ENCODE assay signal across 8 mouse cellular contexts in the genomic region with DNA sequence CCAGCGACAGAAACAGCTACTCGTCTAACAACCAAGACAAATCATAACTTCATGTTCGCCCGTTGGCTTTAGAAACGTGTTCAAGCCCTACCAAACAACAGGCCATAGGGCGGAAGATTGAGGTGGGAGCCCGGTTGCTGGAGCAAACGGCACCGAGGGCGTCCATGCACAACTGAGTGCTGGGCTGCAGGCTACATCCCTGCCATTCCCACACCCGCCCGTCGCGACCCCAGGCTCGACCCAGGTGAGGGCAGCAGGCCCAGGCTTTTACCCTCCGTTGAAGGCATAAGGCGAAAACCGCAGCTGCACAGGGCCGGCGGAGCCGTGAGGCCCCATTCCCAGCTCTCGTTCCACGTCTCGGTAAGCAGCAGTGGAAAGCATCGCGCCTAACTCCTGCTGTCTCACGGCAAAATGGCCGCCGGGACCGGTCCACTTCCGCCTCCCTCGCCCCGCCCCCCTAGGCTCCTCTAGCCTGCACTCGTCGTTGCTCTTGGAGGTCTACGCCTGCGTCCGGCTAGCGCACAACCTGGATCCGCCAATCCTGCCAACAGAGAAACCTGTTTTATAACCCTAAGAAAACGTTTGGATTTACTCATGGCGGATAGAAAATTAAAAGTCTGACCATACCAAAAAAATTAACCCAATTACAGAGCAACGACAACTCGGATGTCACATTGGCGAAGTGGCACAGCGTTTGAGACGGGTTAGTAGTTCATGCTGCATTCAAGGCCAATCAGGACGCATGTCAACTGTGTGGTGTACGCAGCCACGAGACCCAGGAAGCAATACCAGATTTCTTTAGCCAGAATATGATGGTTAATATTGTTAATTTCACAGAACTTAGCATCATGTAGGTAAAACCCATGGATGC. TPM values are rescaled to one million over a fixed set of nuclear protein-coding genes. Genes with fewer than 3 reads are reported as not detected.
DNase-seq lines count a peak whose midpoint lies in the region; ATAC-seq and TF ChIP-seq lines count a peak whose summit lies in the region.

No protein-coding gene starts in this region.

- no peaks in the 10 kb centered on the region for H3K27me3 ChIP-seq in hindbrain, embryonic 10.5 days (ENCODE audit: insufficient read depth, poor library complexity, severe bottlenecking)
- no peaks in the 10 kb centered on the region for H3K27me3 ChIP-seq in lung, postnatal 0 days (replicated peaks; ENCODE audit: insufficient read depth, low read length)

- peaks cover 38% of the 10 kb centered on the region for H3K4me1 ChIP-seq in hindbrain, embryonic 10.5 days (replicated peaks)
- H3K4me1 ChIP-seq in lung, postnatal 0 days (ENCODE audit: insufficient read depth, low read depth, low read length), result peaks cover 19% of the 10 kb centered on the region; the same call in 1 of the 2 replicates

- WGBS in hindbrain, embryonic 10.5 days, result under 1% methylated on average over 50 of the region's 50 CpGs
- under 1% methylated on average over 50 of the region's 50 CpGs for WGBS in lung, postnatal 0 days

- H3K4me3 ChIP-seq in hindbrain, embryonic 10.5 days, result peak overlapping the region; percentile 99
- H3K4me3 ChIP-seq in lung, postnatal 0 days (ENCODE audit: low read depth, low read length), result peak overlapping the region; percentile 92

- ATAC-seq in lung, postnatal 0 days, result peak; percentile 92

- no peaks in the 10 kb centered on the region for H3K9me3 ChIP-seq in hindbrain, embryonic 10.5 days
- no peaks in the 10 kb centered on the region for H3K9me3 ChIP-seq in lung, postnatal 0 days (ENCODE audit: low read length)

- no peak for TF ChIP-seq EP300 in lung, postnatal 0 days (IDR thresholded peaks at IDR 0.05)

- peak overlapping the region; percentile 84 for H3K4me2 ChIP-seq in lung, postnatal 0 days (replicated peaks; ENCODE audit: low read depth, low read length)

- peak overlapping the region; percentile 82 for H3K9ac ChIP-seq in lung, postnatal 0 days (replicated peaks; ENCODE audit: low read depth)

- DNase-seq in MEL-GATA-1-ER (ENCODE audit: extremely low read depth, low read depth), result peak; percentile 80
- peak; percentile 91 for DNase-seq in cerebellum, adult 8-10 months
- DNase-seq in forelimb bud, embryonic 11.5 days (ENCODE audit: low read depth, low spot score), result peak; percentile 85
- DNase-seq in hindbrain, embryonic 10.5 days (ENCODE audit: low spot score), result peak; percentile 95
- DNase-seq in layer of hippocampus, adult 9-11 months, result peak; percentile 95
- peak; percentile 98 for DNase-seq in lung, postnatal 0 days (ENCODE audit: low spot score)
- DNase-seq in ovary, postnatal 14 days (ENCODE audit: low spot score), result peak; percentile 86
- DNase-seq in thymus, postnatal 14 days, result peak; percentile 96

- no peak for TF ChIP-seq CTCF in lung, postnatal 0 days (IDR thresholded peaks at IDR 0.05)

- H3K36me3 ChIP-seq in hindbrain, embryonic 10.5 days, result peaks cover 41% of the 10 kb centered on the region
- peaks cover 6% of the 10 kb centered on the region; the same call in 1 of the 2 replicates for H3K36me3 ChIP-seq in lung, postnatal 0 days (ENCODE audit: insufficient read depth, low read length)

- peak overlapping the region; percentile 95 for H3K27ac ChIP-seq in hindbrain, embryonic 10.5 days
- H3K27ac ChIP-seq in lung, postnatal 0 days (ENCODE audit: low read length), result peak overlapping the region; percentile 93

RNA-seq across cellular contexts. Expression of a gene that starts 1.4 kb away (rescaled TPM):
- polyA plus RNA-seq in hindbrain, embryonic 10.5 days (2016; fragmentation: Nextera tagmentation; extraction: Ambion mirVana), result 291 TPM in 2 replicates
- 201 and 214 TPM in 2 replicates for polyA plus RNA-seq in lung, postnatal 0 days (2015; fragmentation: Nextera tagmentation; extraction: Ambion mirVana)

RNA-seq across cellular contexts. Expression of a gene that starts 1.6 kb away (rescaled TPM):
- polyA plus RNA-seq in hindbrain, embryonic 10.5 days (2016; fragmentation: Nextera tagmentation; extraction: Ambion mirVana), result 62.1 and 64.2 TPM in 2 replicates
- 29.4 and 29.9 TPM in 2 replicates for polyA plus RNA-seq in lung, postnatal 0 days (2015; fragmentation: Nextera tagmentation; extraction: Ambion mirVana)

RNA-seq across cellular contexts. Expression of a gene that starts 29.0 kb away (rescaled TPM):
- polyA plus RNA-seq in hindbrain, embryonic 10.5 days (2016; fragmentation: Nextera tagmentation; extraction: Ambion mirVana), result 49.8 and 51.1 TPM in 2 replicates
- polyA plus RNA-seq in lung, postnatal 0 days (2015; fragmentation: Nextera tagmentation; extraction: Ambion mirVana), result 26.5 and 29.0 TPM in 2 replicates

Comparison
In these comparisons a context has a peak if more than half of its experiments do, and no peak if none do; other contexts are left out.
1. Peak in every context shown above with its lines: DNase-seq, ATAC-seq, H3K4me3 ChIP-seq and H3K27ac ChIP-seq.